Mouse (Mus musculus): ENCODE data around the gene Slc17a4.

The Slc17a4 gene

DNA sequence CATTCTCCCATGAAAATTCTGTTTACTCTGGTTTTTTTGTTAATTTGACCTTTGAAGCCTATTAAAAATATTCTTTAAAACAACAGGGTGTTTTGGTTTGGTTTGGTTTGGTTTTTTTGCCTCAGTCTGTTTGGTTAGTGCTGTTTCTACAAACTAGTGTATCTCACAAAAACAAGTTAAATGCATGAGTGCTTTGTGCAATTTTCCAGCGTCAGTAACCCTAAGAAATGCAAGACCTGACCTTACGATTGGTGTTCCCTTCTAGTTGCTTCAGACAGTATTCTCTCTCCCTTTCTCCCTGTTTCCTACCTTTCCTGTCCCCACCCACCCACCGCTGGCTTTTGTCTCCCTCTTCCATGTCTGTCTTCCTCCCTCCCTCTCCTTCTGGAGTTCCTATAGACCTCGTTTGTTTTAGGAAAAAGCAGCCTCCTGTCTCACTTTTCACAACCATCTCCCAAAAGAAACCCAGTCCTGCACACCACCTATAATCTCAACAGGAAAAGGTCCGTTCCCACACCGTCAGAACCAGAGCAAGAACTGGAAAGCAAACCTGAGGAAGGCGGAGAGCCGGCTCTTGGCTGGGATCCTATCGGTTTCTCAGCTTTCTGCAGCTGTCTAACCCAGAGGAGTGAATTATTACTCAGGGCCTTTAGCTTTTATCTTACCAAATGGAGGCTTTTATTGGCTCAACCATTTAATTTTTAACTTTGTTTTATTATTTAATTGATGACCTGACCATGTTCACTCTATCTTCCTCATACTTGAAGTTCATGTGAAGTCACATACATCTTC is at the start of gene Slc17a4:
Gene Slc17a4, minus strand, starts transcription at position 634 of the 792 bp plus-strand sequence.
- DNase-seq: peak; percentile 46

DNA sequence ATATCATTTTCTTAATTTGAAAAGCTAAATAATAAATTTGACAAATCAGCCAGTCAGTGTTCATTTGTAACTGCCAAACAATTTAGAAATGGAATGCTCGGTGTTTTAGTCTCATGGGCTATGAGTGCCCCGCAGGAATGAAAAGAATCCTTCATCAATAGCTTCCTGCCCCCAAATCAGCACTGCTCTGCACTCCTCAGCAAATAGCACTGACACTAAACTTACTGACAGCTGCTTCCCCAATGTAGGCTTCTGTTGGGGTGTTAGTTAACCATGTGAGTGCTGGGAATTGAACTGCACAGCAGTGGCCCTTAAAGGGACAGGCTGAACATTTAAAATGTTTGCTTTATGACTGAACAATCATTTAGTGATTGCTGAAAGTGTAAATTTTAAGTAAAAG is 45.0 kb upstream of the Slc17a4 start:
- DNase-seq: no peak

DNA sequence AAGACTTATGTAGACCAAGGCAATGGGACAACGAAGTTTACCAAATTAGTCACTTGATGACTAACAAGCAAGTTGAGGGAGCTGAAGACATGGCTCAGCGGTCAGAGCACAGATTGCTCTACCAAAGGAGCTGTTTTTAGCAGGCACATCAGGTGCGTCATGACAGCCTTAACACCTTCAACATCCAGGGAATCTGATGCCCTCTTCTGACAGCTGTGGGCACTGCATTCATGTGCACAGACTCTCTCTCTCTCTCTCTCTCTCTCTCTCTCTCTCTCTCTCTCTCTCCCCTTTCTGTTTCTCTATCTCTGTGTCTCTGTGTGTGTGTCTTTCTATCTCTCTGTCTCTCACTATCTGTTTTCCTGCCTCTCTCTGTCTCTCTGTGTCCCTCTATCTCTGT is 36.1 kb upstream of the Slc17a4 start:
- DNase-seq: peak; percentile 51

DNA sequence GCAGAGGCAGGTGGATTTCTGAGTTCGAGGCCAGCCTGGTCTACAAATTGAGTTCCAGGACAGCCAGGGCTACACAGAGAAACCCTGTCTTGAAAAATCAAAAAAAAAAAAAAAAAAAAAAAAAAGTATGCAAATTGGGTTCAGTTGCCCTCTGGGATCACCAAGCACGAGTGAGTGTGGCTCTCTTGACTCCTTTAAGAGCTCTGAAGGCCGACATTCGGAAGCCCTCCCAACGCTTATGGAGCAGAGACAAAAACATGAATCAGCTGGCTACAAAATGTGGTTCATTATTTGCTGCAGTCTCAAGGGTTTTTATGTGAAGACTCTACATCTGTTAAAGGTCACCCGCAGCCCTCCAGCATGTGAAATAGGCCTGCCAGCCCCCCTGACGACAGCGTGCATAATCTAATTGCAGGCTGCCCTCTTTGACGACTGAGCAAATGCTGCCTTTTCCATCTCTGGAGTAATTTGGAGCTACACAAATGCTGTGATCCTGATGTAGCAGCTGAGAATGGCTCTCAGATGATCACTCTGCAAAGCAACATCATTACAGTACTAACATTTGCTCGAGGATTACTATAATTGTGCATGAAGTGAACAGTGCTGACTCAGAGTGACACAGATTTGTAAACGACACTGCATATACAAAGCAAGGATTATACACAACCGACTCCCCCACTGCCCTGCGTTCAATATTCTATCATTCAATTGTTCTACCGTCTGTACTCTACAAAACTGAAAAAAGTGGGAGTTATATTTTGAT is 34.9 kb upstream of the Slc17a4 start:
- DNase-seq: peak; percentile 24

DNA sequence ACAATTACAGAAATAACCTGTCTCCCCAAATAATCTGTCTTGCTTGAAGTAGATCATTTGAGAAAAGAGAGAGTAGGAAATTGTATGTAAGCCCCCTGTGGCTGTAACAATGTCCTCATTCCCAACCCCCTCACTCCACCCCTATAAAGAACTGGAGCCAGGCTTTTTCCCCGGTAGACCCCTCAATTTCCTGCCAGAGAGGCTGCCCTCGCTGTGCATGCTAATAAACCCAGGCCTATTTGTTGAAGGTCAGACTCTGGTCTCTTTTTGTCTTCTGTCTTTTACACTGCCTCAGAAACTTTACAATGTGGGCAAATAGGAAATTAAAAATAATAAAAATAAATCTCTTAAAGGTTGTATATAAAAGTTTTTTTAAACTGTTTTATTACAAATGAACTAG is 31.4 kb upstream of the Slc17a4 start:
- no peak for DNase-seq

DNA sequence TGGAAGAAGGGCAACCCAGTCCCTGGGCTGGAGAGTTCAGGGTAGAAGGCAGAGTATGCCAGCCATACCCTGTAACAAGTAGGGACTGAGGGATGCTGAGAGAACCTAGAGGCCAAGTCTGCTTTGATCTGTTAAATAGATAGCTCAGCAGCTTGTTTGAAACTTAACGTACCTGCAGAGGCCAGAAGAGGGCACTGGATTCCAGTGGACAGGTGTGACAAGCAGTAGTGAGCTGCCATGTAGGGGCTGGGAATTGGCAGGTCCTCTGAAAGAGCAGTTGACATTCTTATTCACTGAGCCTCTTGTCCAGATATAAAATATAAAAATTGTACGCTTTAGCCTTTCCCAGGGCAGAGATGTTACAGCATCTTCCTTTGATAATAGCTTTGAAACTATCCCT is 28.1 kb upstream of the Slc17a4 start:
- peak; percentile 17 for DNase-seq

DNA sequence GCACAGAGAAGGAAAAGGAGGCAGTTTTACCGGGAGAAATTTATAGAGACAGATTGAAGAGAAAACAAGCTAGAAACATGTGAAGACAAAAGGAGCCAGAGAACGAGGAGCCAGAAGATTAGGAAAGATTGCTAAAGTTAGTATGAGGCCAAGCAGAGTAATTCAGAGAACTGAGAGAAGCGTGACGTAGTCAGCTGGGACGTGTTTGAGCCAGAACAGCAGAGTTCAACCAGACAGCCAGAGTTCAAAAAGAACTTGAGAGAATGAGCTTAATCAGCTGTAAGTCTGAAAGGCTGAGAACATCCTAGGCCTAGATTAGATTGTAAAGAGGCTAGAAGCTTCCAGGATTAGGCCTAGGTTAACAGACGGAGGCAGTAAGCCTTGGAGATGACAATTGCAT is 25.5 kb upstream of the Slc17a4 start:
- DNase-seq: peak; percentile 28

DNA sequence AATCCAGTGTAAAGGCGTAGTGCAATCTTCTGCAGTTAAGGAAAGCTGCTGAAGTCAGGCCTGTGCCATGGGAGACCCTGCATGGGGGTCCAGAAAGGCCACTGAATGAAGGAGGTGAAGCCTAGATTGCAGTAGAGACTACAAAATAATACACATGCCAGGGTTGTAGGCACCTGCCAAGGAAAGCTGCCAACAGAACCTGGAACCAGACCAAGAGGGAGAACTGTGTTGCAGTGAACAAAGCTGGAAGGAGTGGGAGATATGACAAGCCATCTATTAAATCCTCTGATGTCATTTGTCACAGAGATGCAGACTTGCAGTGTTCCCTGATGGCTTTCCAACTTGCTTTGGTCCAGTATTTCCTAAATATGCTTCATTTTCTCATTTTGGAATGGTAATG is 23.9 kb upstream of the Slc17a4 start:
- peak; percentile 35 for DNase-seq

DNA sequence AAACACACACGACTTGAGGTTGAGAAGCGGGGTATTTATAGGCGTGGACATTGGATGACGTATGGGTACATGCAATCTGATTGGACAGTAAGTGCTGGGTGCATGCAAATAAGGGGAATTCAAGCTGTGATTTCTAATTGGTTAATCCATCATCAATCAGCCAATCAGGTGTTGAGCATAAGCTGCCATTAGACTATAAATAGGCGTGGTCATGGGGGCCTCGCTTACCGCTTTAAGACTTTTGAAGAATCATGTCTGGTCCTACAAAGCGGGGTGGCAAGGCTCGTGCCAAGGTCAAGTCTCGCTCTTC is 19.4 kb upstream of the Slc17a4 start, which contains the start of gene Hist1h2aa:
Gene Hist1h2aa, plus strand, starts transcription at position 252 of the 310 bp plus-strand sequence.
- no peak for DNase-seq

DNA sequence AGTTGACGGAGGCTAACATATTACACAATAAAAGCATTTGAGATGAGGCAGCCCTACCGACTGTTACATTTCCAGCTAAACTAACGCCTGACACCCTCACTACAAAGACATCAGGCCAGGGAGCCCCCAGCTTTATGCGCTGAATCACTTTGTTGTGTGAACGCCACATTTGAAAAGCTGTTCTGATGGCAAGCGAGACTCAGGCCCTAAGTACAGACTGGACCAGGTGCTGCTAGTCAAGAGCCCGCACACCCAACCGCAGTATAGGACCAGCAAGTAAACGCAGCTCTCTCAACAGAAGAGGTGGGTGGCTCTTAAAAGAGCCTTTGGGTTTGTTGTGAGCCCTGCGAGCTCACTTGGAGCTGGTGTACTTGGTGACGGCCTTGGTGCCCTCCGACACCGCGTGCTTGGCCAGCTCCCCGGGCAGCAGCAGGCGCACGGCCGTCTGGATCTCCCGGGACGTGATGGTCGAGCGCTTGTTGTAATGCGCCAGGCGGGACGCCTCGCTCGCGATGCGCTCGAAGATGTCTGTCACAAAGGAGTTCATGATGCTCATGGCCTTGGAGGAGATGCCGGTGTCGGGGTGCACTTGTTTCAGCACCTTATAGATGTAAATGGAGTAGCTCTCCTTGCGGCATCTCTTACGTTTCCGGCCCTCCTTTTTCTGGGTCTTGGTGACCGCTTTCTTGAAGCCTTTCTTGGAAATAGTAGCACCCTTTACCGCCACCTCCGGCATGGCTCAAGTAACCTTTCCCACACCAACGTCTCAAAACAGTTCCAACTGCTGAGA is 18.8 kb upstream of the Slc17a4 start, which contains the start of gene Hist1h2ba:
Gene Hist1h2ba, minus strand, starts transcription at position 736 of the 790 bp plus-strand sequence.
- DNase-seq: no peak

DNA sequence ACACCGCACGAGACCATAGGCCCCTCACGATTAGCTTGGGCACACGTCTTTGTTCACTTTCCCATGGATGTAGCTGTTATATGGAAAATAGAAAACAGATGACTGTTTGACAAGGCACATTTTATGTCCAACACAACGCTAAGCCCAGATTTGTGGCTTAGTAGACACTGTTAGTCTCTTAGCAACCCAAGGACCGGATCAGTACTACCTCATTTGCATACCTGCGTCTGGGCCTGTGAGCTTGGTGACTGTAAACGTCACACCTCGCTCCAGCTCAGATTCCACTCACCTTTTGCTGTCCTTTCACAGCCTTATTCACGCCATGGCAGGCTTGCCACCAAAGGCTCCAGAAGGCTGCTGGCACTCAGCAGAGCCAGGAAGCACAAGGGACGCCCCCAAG is 16.1 kb upstream of the Slc17a4 start:
- DNase-seq: no peak

DNA sequence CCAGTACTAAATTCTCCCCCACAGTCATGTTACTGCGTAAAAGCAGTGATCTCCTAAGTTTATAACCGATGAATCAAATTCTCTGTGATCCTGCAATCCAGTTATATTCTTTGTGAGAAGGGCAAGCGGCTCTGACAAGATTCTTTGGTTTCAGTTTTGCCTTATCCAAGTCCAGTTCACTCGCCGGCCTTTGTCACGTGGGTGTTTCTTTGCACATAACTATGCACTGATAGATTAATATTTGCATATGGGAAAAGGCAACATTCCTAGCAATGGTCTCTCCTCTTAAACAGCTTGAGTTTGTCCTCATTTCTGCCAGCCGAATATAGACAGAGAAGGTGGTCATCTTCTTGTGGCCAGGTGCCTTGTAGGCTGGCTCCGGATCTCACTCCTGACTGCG is 15.7 kb upstream of the Slc17a4 start:
- DNase-seq: no peak

DNA sequence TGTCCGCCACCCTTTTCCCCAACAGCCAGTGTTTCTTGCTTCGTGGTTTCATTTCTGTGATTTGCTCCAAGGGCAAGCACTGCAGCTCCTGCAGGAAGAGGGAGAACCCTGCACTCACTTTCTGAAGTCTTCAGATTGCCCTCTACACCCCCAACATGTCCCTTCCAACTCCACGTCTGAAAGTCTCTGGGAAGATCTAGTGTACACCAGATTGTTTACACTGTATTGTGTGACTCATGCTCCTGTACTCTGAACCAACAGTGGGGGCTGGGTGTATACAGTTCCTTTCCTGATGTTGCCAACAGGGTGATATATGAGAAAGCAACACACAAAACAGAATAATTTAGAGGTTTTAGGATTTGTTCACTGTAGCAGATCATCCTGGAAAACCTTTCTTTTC is 13.8 kb upstream of the Slc17a4 start:
- no peak for DNase-seq

DNA sequence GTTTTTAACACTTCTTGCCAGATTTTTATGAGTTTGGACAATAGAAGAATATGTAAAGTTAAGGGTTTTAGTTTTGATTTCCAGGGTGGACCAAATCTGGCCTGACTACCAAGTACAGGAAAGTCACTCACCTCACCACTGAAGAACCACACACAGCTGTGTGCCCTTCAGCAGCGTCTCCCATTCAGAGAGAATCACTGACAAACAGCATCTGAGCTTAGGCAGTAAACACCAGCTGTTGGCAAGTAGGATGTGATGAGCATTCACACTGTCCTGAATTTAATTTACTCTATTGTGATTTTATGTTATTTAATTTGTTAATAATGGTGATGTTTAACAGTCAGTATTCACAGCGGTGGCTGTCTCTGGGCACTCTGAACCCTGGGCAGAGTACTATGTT is 11.0 kb upstream of the Slc17a4 start:
- DNase-seq: no peak

DNA sequence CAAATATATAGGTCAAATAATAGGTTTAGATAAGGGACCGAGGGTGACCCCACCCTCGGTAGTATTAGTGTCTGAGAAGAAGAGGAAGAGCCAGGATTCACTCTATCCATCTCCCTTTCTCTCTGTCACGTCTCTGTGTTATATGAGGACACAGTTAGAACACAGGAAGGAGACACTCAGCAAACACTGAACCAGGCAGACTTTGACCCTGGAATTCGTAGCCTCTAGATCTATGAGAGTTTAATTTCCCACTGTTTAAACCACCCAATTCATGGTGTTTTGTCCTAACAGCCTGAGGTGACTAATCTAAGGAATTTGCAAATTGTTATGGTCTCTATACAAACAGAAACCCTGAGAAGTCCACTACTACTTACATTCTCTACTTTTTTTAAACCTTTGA is 2.9 kb upstream of the Slc17a4 start:
- DNase-seq: no peak

DNA sequence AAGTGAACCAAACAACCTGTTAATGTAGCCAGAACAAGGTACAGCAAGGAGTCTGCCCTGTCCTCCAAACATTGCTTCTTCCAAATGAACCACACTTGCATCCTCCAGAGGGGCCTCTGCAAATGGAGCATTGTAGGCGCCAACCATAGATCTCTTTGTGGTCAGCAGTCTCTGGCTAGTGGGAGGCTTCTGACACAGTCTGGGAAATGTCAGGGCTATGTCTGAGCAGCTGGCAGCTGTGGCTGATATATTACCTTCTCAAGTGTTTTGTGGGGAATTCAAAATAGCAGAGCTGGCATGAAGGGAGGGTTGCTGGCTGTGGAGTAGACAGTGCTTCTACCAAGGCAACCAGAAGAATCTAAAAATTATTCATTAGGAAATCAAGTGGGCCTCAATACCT is 1.3 kb upstream of the Slc17a4 start:
- no peak for DNase-seq

DNA sequence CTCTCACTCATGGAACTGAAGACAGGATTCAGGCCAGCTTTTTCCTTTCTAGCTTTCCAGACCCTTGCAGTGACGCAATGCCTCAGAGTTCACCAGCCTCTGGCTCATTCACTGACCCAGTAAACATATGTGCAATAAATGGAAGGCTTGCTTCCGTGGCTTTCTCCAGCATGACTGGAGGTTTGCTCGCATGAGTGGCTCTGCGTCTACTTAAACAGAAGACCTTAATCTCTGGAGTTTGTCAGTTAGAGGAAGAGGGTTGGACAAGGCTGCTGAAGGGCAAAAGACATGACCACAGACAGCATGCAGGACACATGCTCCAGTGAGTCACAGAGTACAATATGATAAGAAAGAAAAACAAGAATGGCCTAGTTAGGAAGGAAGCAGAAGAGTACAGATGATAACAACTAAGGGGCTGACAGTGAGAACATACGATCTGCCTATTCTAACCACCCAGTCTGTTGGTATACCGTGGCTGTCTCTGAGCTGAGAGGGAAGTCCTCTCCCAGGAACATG is 960 bp downstream of the Slc17a4 start:
- peak; percentile 55 for DNase-seq

DNA sequence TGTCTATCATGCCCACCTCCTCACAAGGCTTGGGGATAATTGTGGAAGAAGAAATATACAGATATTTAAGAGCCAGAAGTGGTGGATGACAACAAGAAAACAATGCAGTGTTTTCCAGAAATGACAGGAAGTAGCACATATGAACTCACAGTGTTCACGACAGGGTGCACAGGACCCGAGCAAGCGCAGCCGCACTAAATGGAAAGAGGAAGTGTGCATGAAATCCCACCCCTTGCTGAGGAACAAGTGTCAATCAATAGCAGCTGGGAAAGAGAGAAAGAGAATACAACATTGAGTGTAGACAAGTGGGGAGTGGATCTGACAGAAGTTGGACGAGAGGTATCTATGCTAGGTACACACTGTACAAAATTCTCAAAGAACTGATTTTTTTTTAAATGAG is 3.5 kb downstream of the Slc17a4 start:
- DNase-seq: no peak

DNA sequence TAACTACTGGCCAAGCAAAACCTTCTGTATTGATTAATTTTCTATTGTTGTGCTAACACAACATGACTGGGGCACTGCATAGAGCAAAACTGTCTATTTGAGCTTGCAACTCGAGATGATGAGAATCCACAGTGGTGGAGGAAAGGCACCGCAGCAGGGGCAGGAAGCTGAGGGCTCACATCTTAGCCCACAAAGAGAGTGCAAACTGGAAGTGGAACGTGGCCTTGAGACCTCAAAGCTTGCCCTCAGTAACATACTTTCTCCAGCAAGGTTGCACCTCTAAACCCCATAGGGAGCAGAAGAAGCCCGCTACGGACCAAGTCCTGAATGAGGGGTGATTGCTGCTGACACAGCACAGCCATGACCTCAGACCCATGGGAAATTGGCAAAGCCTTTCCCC is 4.7 kb downstream of the Slc17a4 start:
- no peak for DNase-seq

DNA sequence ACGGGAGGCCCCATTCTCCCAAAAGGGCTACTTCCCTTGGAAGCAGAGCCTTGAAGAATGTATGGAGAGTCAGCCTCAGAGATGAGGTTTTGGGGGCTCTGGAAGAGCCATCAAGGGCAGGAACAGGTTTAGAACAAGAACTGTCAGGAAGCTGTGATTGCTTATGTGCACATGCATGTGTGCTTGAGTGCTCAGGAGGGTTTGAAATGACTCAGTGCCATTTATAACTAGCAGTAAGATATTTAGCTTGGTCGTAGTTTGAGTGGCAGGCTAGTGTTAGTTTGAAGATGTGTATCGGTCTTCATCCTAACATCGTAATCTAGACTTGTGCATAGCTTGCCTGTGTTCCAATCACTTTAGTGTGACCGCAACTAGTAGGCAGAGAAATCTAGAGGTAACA is 7.9 kb downstream of the Slc17a4 start:
- DNase-seq: no peak

DNA sequence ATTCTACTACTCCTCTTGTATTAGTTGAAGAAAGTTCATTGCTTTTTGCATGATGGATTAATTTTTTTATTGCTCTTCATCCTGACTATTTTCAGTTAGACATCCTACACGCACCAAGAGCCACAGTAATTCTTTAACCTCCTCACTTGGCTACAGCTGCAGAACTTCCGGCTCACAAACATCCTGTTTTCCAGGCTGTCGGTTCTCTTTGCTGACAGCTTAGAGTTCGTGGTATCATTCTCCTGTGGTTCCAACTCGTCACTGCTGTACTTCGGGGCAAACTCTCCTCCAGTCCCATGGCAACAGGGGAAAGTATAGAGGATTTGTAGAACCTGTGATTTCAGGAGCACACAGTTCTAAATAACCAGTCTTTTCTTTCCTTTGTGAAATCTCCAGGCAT is 16.6 kb downstream of the Slc17a4 start:
- DNase-seq: peak; percentile 45

DNA sequence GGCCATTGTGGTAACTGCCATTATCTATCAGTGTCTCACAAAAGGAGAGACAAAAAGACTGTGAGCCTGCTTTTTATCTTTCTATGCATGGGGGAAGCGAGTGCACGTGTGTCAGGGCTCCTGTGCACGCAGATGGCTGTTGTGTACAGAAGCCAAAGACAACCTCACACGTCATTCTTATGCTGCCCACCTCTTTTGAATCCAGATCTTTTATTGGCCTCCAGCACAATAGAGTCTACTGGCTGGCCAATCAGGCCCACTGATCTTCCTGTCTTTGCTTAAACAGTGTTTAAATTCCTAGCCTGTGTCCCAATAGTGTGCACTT is 21.6 kb downstream of the Slc17a4 start:
- DNase-seq: no peak

DNA sequence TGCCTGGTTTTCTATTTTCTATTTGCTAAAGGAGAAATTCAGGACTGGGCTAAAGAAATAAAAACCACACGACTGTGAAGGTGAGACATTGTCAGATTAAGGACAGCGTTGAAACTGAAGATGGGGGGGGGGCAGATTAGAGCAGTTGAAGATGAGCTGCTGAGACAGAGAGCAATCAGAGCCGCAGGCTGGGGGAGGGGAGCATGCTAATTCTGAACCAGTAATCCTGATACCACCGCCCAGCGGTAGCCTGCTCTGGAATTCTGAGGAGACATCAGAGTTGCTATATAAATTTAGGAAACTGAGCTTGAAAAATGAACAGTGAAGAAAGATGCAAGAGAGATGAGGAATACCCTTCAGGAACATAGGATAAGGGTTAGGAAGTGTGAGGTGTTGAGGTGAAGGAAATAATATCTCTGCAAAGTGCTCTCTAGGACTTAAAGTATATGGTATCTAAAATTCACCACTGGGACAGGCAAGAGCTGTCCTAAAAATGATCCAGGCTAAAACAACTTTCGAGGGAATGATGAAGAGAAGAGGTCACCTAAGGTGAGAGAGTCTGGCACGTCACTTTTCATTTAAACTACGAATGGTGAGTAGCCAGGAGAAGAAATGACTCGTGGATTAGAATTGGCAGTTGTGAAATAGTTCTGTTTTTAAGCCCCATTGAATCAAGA is 22.1 kb downstream of the Slc17a4 start:
- no peak for DNase-seq

Data from kidney, postnatal 10 days (tissue).